Mouse (Mus musculus) intestine, embryonic 15.5 days (tissue): ENCODE data around the gene Ckap2l. TPM values are rescaled to one million over a fixed set of nuclear protein-coding genes. Genes with fewer than 3 reads are reported as not detected.
A peak's percentile ranks its signal among the peaks of the same experiment; 100 is the strongest.

Experiments used
- ATAC-seq: fragments of 200-750 bp; cut with Nextera tagmentation; 2 replicates; pipeline ENCODE4 v1.8.0; 2017; ENCODE audit warnings: moderate TSS enrichment, moderate library complexity
- H3K27ac ChIP-seq: fragments of 300-500 bp; sonication (generic); 2 replicates; pipeline ENCODE4 v1.5.1; 2015; ENCODE audit warnings: mild to moderate bottlenecking, inconsistent platforms
- H3K27me3 ChIP-seq: fragments of 300-500 bp; sonication (generic); replicated peaks from 2 replicates; pipeline ENCODE4 v1.6.1; 2015; ENCODE audit warnings: inconsistent platforms
- H3K36me3 ChIP-seq: fragments of 300-500 bp; sonication (generic); 2 replicates; pipeline ENCODE4 v1.6.1; 2015; ENCODE audit warnings: inconsistent platforms
- H3K4me1 ChIP-seq: fragments of 300-500 bp; sonication (generic); replicated peaks from 2 replicates; pipeline ENCODE4 v1.6.1; 2015; ENCODE audit warnings: inconsistent platforms
- H3K4me2 ChIP-seq: fragments of 300-500 bp; sonication (generic); replicated peaks from 2 replicates; pipeline ENCODE4 v1.6.1; 2015; ENCODE audit warnings: mild to moderate bottlenecking, inconsistent platforms
- H3K4me3 ChIP-seq: fragments of 300-500 bp; sonication (generic); replicated peaks from 2 replicates; pipeline ENCODE4 v1.5.1; 2015; ENCODE audit warnings: inconsistent platforms
- H3K9ac ChIP-seq: fragments of 300-500 bp; sonication (generic); 2 replicates; pipeline ENCODE4 v1.6.1; 2015; ENCODE audit warnings: inconsistent platforms
- H3K9me3 ChIP-seq: fragments of 300-500 bp; sonication (generic); 2 replicates; pipeline ENCODE4 v1.6.1; 2016; ENCODE audit warnings: inconsistent platforms
- WGBS: fragments of 180-500 bp; shearing (Covaris S2); methylation state at CpG from one replicate; pipeline ENCODE4 v1.1.7; 2015; 5-methylcytosine and 5-hydroxymethylcytosine counted together
- polyA plus RNA-seq: library from polyadenylated mRNA; unstranded; fragments of >200 nt; fragmentation: Nextera tagmentation; extraction: Ambion mirVana; gene quantifications from 2 replicates; pipeline ENCODE4 v1.2.1, GENCODE M21; 2015

Gene Ckap2l
- polyA plus RNA-seq, 1 experiment from 2014 or later: 35.8 TPM

DNA sequence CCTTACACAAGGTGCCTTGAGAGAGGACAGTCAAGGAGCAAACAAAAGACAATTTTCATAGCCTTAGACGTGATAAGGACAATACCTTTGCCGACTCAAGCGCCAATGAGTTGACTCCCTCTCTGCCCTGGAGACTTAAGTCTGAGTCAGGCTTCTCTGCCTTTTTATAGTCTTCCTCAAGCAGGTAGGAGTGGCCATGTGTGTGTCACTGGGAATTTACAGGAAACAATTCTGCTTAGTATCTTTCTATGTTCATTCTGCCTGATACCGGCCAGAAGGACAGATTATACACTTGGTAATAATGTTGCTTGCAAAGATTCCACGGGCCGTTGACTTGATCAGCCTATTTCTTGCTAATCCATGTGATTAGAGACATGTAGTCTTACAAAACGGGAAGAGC, 12.8 kb upstream of the Ckap2l start, which contains the start of gene Il1a:
TSS of gene Il1a (minus strand) at position 137 of the 400 bp plus-strand sequence.
- no peaks in the 10 kb centered on the region for H3K36me3 ChIP-seq
- no peaks in the 10 kb centered on the region for H3K27me3 ChIP-seq
- no peak within 1 kb of the TSS for H3K4me2 ChIP-seq
- H3K4me3 ChIP-seq: no peak within 1 kb of the TSS
- no peaks in the 10 kb centered on the region for H3K4me1 ChIP-seq
- 81% methylated on average over 7 of the region's 7 CpGs for WGBS
- H3K9ac ChIP-seq: no peak within 1 kb of the TSS
- no peak for ATAC-seq
- H3K27ac ChIP-seq: no peak within 1 kb of the TSS
- no peaks in the 10 kb centered on the region for H3K9me3 ChIP-seq

DNA sequence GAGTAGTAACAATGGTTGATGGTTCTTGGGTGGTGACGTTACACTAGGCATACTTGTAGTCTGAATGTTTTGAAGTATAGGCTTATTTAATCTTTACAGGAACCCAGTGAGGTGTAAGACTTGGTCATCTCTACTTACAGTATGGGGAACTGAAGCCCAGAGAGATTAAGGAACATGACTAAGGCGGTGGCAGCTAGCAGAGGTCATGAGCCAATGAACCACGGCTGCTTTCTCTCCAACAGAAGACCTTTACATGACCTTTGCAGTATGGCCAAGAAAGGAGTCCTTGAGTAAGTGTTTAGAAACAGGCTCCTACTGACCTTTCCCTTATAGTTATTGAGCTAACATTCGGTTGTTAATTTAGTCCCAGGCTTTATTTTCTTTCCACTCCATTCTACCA, 9.0 kb upstream of the Ckap2l start:
- no peak overlapping the region for H3K4me2 ChIP-seq
- no peak overlapping the region for H3K9ac ChIP-seq
- H3K4me3 ChIP-seq: no peak overlapping the region
- no peaks in the 10 kb centered on the region for H3K9me3 ChIP-seq
- H3K27ac ChIP-seq: no peak overlapping the region
- H3K27me3 ChIP-seq: no peaks in the 10 kb centered on the region
- no peaks in the 10 kb centered on the region for H3K36me3 ChIP-seq
- 74% methylated on average over 4 of the region's 4 CpGs for WGBS
- ATAC-seq: no peak
- H3K4me1 ChIP-seq: no peaks in the 10 kb centered on the region

DNA sequence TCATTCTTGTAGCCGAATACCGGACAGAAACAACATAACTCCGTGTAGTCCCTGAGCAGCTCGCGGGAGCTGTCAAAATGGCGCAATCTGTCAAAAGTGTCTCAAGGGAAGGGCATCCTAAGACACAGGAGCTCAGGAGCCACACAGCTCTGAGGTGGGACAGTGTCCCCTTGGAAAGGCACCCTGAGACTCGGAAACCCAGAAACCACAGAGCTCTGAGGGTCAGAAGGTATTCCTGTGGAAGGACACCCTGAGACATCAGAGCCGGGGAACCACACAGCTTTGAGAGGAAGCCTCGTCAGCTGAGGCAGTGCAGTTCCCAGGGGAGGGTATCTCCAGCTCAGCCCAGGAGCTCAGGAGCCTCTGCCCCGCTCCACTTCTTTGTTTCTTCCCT, 574 bp upstream of the Ckap2l start:
- Histone ChIP-seq H3K9ac (peak overlapping the region; percentile 48), H3K4me3 (peak overlapping the region; percentile 89), H3K9me3 (no peaks in the 10 kb centered on the region), H3K36me3 (no peaks in the 10 kb centered on the region), H3K4me2 (peak overlapping the region; percentile 70), H3K27ac (peak overlapping the region; percentile 80), H3K27me3 (no peaks in the 10 kb centered on the region), H3K4me1 (peaks cover 12% of the 10 kb centered on the region)
- ATAC-seq: peak; percentile 59
- WGBS: 2% methylated on average over 10 of the region's 10 CpGs

DNA sequence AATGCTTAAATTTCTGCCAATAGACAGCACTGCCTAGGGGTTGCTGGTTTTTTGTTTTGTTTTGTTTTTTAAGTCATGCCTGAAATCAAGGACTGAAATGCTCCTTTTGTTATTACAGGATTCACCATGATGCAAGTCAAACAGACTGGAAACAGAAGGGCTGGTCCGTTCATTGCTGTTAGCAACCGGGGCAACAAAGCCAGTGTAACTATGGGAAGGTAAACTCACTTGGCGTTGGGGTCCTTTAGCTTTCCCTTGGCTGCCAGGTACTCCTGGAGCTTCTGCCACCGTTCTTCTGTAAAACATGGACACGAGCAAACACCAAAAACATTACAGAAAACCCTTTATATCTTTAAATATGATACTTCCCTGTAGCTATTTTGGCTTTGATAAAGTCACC, 926 bp downstream of the Ckap2l start:
- H3K9me3 ChIP-seq: no peaks in the 10 kb centered on the region
- peaks cover 12% of the 10 kb centered on the region for H3K4me1 ChIP-seq
- peak overlapping the region; percentile 89 for H3K4me3 ChIP-seq
- peak overlapping the region; percentile 77 for H3K4me2 ChIP-seq
- H3K27ac ChIP-seq: no peak overlapping the region
- H3K9ac ChIP-seq: peak overlapping the region; percentile 81
- WGBS: 57% methylated on average over 5 of the region's 5 CpGs
- ATAC-seq: no peak
- H3K36me3 ChIP-seq: no peaks in the 10 kb centered on the region
- H3K27me3 ChIP-seq: no peaks in the 10 kb centered on the region

DNA sequence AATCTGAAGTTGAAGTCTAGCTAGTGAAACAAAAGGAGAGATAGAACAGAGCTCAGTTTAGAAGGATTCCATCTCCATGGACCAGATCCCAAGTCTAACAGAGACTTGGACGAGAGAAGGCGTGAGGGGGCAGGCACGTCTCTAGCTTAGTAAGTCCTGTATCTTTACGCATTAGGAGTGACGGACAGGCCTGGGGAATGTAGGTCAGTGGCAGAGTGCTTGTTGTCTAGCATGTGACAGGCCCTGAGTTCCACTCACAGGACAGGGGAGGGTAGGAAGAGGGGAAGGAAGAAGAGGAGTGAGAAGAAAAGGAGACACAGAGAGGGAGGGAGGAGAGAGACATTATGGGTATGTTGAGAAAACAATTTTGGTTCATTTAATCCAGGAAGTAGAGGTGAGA, 1.9 kb downstream of the Ckap2l start:
- no peak for ATAC-seq
- Histone ChIP-seq H3K4me1 (peaks cover 12% of the 10 kb centered on the region), H3K27ac (no peak overlapping the region), H3K27me3 (no peaks in the 10 kb centered on the region), H3K36me3 (no peaks in the 10 kb centered on the region), H3K4me2 (no peak overlapping the region), H3K9me3 (no peaks in the 10 kb centered on the region), H3K9ac (no peak overlapping the region), H3K4me3 (no peak overlapping the region)
- 91% methylated on average over 5 of the region's 5 CpGs for WGBS

DNA sequence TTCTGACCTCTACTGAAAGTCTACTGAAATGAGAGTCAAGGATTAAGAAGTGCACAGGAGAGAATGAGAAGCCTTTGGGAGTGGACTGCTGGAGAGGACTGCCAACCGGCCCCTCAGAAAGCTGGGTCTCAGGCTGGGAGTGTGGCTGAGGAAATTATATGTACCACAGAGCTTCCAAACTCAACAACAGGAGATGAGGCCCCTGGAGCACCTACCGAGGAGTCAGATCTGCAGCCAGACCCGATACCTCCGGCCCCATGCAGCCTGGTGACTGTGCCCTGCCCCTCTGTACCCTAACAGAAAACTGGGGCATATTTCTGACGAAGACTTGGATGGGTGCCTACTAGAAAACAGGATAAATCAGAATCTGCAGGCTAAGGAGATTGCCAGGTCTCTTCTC, 23.2 kb downstream of the Ckap2l start:
- Histone ChIP-seq H3K27me3 (no peaks in the 10 kb centered on the region), H3K36me3 (peaks cover 36% of the 10 kb centered on the region), H3K4me3 (no peak overlapping the region), H3K27ac (no peak overlapping the region), H3K9ac (no peak overlapping the region), H3K9me3 (no peaks in the 10 kb centered on the region), H3K4me1 (no peaks in the 10 kb centered on the region), H3K4me2 (no peak overlapping the region)
- ATAC-seq: no peak
- WGBS: 98% methylated on average over 5 of the region's 5 CpGs

DNA sequence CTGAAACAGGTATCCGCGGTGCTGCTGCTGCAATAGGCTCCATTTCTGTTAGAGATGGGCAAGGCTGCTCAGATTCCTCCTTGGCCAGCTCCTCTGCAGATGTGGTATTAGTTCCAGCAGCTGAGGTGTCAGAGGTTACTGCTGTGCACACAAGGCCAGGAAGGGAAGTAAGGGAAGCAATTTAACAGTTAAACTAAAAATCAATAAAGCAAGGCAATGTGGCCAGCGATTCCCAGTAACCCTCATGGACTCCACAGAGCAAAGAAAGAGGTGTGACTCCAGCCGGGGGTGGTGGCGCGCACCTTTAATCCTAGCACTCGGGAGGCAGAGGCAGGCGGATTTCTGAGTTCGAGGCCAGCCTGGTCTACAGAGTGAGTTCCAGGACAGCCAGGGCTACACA, 26.4 kb downstream of the Ckap2l start:
- Histone ChIP-seq H3K27ac (no peak overlapping the region), H3K27me3 (no peaks in the 10 kb centered on the region), H3K9me3 (no peaks in the 10 kb centered on the region), H3K4me2 (no peak overlapping the region), H3K4me3 (no peak overlapping the region), H3K9ac (no peak overlapping the region), H3K36me3 (peaks cover 42% of the 10 kb centered on the region), H3K4me1 (no peaks in the 10 kb centered on the region)
- no peak for ATAC-seq
- 77% methylated on average over 9 of the region's 9 CpGs for WGBS

DNA sequence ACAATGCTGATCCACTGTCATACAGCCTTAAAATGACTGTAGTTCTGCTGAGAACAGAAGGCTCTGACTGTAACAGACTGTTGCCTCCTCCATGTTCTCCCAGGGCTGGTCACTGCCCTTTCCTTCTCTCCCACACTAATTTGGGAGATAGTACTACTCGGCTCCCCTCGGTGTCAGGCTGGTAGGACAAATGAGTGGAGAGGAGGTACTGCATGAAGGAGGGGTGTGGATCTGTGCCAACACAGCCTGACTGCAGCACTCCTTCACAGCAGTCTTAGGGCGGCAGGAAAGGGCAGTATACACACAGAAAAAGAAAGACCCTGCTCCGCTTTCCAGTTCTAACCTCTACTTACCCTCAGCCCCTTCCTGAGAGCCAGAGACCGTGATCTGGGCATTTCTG, 27.0 kb downstream of the Ckap2l start:
- Histone ChIP-seq H3K4me2 (no peak overlapping the region), H3K4me1 (no peaks in the 10 kb centered on the region), H3K4me3 (no peak overlapping the region), H3K27ac (no peak overlapping the region), H3K9me3 (no peaks in the 10 kb centered on the region), H3K36me3 (peaks cover 42% of the 10 kb centered on the region), H3K9ac (no peak overlapping the region), H3K27me3 (no peaks in the 10 kb centered on the region)
- no peak for ATAC-seq
- WGBS: 80% methylated on average over 5 of the region's 5 CpGs

DNA sequence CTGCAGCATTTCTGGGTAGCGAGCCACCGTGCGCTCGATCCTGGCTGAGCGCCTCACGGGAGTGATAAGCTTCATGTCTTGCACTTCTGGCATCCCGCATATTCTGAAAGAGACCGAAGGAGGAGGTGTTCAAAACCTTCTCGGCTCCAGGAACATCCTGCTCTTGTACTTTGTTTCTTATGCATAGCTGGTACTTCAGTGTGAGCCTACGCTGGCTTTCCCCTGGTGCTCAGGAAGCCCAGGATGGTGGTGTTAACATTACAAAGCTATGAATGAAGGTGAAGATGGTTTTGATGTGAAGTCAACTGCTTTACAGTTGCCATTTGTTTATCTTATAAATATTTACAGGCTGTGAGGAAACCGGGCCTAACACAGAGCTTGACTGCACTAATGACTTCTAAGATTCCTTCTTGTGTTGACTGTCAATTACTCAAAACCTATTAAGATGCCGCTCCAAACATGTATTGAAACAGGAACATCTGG, 27.8 kb downstream of the Ckap2l start:
- Histone ChIP-seq H3K36me3 (peaks cover 38% of the 10 kb centered on the region), H3K4me3 (no peak overlapping the region), H3K9ac (no peak overlapping the region), H3K4me1 (no peaks in the 10 kb centered on the region), H3K27ac (no peak overlapping the region), H3K9me3 (no peaks in the 10 kb centered on the region), H3K4me2 (no peak overlapping the region), H3K27me3 (no peaks in the 10 kb centered on the region)
- 93% methylated on average over 12 of the region's 12 CpGs for WGBS
- ATAC-seq: no peak

DNA sequence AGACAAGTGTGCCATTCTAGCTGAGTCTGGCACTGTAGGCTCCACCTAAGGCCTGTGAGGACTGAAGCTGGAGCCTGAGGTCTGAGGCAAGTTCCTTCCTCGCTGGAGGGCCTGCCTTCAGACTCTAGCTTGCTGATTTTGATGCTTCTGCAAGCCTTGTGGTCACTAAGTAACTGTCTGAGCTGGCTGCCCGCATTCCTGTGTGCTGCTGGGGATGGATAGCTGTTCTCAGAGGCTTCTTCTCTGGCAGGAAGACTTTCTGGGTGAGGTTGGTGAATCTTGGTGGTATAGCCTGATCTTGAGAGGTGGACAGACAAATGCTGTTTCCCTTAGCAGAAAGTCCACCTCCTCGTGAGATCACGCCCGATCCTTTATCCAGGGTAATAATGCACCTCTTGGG, 29.3 kb downstream of the Ckap2l start:
- no peak for ATAC-seq
- 95% methylated on average over 5 of the region's 5 CpGs for WGBS
- Histone ChIP-seq H3K4me1 (no peaks in the 10 kb centered on the region), H3K9me3 (no peaks in the 10 kb centered on the region), H3K27ac (no peak overlapping the region), H3K4me3 (no peak overlapping the region), H3K4me2 (no peak overlapping the region), H3K9ac (no peak overlapping the region), H3K36me3 (peaks cover 29% of the 10 kb centered on the region), H3K27me3 (no peaks in the 10 kb centered on the region)

DNA sequence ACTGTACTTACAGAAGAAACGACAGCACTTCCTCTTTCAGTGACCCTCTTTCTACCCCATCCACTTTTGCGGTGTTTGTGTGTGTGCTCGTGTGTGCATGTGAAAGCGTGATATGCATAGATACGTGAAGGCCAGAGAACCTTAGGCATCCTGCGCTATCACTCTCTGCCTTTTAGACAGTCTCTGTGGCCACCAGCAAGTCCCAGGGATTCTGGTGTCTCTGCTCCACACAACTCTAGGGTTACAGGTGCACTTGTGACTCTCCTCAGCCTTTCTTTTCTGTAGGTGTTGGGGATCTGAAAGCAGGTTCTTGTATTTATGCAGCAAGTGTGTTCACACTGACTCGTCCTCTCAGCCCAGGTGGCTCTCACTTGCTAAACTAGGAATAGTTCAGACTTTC, 31.7 kb downstream of the Ckap2l start:
- Histone ChIP-seq H3K27me3 (no peaks in the 10 kb centered on the region), H3K4me2 (no peak overlapping the region), H3K4me1 (no peaks in the 10 kb centered on the region), H3K27ac (no peak overlapping the region), H3K9me3 (no peaks in the 10 kb centered on the region), H3K9ac (no peak overlapping the region), H3K4me3 (no peak overlapping the region), H3K36me3 (peaks cover 25% of the 10 kb centered on the region)
- WGBS: 91% methylated on average over 7 of the region's 7 CpGs
- ATAC-seq: no peak

DNA sequence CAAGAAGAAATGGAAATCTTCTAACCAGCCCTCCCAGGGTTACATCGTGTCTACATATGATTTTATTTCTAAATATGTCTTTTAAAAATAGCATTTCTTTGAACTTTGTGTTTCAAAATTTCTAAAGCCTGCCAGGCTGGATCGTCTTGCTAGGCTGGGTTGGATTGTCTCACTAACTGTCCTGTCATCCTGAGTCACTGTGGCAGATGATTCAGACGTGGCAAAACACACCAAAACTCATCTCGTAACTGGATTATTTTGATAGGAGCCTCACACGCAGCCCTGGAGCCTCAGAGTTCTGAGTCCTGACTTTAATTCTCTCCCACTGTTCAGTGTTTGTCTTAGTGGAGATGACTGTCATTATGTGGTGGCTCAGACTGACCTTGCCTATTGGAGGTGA, 33.9 kb downstream of the Ckap2l start:
- WGBS: 69% methylated on average over 5 of the region's 5 CpGs
- no peaks in the 10 kb centered on the region for H3K9me3 ChIP-seq
- H3K36me3 ChIP-seq: peaks cover 6% of the 10 kb centered on the region; the same call in 1 of the 2 replicates
- no peak for ATAC-seq
- H3K4me1 ChIP-seq: peaks cover 6% of the 10 kb centered on the region
- H3K27ac ChIP-seq: no peak overlapping the region
- no peak overlapping the region for H3K9ac ChIP-seq
- no peaks in the 10 kb centered on the region for H3K27me3 ChIP-seq
- H3K4me3 ChIP-seq: no peak overlapping the region
- H3K4me2 ChIP-seq: no peak overlapping the region

DNA sequence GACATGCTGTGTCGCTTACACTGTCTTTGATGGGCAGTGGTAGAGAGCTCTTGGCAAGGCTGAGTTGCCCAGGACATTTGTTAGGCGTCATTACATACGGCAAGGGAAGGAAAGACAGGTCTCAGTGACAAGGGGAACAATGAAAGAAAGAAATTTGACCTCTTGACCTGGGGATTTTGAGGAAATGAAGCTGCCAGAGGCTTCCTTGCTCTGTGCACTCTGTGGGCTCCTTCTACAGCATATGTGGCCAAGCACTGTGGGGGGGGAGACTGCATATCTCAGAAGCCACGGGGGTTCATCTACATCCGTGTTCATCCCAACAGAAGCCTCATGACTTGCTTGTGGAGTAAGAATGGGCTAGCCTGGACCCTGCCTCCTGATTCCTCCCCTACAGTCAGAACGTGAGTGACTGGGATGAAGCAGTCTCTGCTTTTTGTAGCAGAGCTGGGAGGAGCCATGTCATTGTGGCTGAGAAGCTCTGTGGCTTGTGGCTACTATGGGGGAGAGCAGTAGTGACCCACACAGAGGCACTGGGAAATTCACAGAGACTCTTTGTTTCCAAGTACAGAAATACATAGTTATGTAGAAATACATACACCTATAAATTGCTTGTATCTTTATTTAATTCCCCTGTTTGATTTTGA, 35.7 kb downstream of the Ckap2l start:
- no peak overlapping the region for H3K9ac ChIP-seq
- H3K27me3 ChIP-seq: no peaks in the 10 kb centered on the region
- 50% methylated on average over 6 of the region's 6 CpGs for WGBS
- H3K27ac ChIP-seq: no peak overlapping the region
- ATAC-seq: no peak
- H3K9me3 ChIP-seq: no peaks in the 10 kb centered on the region
- H3K4me2 ChIP-seq: no peak overlapping the region
- H3K4me3 ChIP-seq: no peak overlapping the region
- no peaks in the 10 kb centered on the region for H3K36me3 ChIP-seq
- peaks cover 10% of the 10 kb centered on the region for H3K4me1 ChIP-seq
